Mouse (Mus musculus): Measurements from ENCODE around the gene Mapk1ip1.

DNA sequence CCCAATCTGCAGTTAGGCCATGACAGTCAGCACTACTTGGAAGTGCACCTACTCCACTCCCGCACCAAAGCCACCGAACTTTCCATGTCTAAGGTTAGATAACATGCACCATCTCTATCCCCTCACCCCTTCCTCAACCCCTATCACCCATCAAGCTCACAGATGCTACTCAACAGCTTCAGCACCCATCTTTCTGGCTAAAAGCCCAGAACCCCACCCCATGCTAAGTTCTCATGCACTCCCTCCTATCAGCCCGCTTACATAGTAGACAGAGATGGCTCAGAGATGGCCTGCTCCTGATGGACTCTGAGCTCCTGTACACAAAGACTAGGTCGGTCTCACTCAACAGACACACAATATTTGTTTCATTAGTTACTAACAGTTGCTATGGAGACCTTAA lies 2.7 kb downstream of the Mapk1ip1 start:
- no peak for TF ChIP-seq CTCF (IDR thresholded peaks at IDR 0.05; ENCODE audit: low read depth, low read length)
- TF ChIP-seq GATA1 (IDR thresholded peaks at IDR 0.05; ENCODE audit: borderline replicate concordance, low read length) = no peak
- TF ChIP-seq GATA2 (IDR thresholded peaks at IDR 0.05; ENCODE audit: borderline replicate concordance, low read depth, low read length) = no peak
